Mouse (Mus musculus) liver (tissue): ENCODE data around the gene Rilpl1.

Source experiments
- DNase-seq: peaks from one replicate; pipeline ENCODE4 v3.0.0-alpha.2; 2020; ENCODE audit warnings: mixed read lengths

The Rilpl1 gene

DNA sequence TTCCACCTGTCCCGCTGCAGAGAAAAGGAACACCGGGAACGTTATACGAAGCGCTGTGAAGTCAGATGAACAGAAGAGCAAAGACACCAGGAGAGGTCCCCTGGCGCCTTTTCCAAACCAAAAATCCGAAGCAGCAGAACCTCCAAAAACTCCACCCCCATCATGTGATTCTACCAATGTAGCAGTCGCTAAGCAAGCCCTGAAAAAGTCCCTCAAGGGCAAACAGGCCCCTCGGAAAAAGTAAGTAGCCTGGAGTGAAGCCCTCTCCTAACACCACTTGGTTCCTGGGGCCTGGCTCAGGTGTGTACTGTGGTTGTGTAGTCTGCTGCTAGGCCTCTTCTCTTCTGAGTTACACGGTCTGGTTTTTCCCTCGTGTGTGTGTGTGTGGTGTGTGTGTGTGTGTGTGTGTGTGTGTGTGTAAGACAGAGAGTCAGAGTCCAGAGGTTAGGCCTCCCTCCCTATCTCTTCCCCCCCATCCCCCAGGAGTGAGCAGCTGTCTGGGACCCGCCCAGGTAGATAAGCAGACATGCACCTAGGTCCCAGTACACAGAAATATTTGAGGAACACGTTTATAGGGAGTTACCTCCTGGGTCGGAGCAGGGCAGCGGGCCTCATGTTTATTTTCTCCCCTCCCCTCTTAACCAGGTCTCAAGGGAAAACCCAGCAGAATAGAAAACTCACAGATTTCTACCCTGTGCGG lies 80.4 kb downstream of the Rilpl1 start:
- DNase-seq: peak; percentile 65

DNA sequence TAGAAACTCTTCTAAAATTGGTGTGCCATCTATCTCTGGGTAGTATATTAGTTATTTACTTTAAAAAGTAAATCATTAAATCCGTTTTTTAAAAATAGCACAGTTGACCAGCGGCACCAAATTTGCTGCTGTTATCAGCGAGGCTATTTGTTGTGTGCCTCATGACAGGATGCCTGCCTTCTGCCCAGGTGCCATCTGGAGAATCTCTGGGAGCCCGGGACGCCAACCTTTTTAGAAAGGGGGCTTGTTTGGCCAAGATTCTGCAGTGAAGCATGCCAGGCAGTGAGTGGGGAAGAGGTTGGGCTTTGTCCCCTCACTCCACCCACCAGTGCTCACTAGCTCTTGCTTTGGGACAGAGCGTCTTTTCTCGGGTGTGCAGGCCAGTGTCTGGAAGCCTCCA lies 81.1 kb downstream of the Rilpl1 start:
- DNase-seq: no peak

DNA sequence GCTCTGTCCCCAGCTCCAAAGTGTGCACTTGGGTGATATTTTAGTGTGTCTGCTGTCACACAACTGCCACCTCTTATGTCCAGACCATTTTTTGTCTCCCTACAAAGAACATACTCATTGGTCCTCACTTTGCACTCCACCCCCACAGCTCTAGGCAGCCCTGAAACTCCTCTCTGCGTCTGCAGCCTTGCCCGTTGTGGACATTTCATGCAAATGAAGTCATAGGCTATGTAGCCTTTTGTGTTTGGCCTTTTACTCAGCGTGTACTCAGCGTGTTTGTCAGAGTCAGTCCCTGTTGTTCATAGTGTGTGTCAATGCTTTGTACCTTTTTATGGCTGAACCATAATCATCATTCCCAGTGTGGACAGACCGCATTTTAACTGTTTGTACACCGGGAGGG lies 81.7 kb downstream of the Rilpl1 start:
- no peak for DNase-seq

DNA sequence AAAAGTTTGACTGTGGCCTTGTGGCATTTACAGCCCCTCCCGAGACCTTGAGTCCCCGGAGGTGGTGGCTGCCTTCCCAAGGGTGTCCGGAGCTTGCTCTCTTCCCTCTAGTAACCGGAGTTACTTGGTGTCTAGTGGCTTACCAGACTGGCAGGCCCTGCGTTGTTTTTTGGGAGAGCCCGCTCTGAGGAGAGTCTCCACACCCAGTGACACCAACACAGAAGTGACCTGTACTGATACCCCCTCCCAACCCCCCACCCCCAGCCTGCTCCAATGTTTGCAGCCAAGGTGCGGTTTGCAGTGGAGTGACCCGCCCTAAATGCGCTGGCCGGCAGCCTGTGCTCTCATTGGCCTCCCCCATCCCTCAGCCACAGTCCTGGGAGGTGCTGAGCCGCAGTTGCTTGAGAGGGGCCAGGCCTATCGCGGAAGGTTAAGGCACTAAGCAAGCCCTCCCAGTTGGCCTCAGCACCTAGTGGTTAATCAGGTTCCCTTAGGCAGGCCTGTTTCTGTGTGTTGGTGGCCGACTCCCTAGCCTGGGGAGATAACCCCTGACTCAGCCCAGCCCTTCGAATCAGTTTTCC lies 84.8 kb downstream of the Rilpl1 start:
- peak; percentile 89 for DNase-seq

DNA sequence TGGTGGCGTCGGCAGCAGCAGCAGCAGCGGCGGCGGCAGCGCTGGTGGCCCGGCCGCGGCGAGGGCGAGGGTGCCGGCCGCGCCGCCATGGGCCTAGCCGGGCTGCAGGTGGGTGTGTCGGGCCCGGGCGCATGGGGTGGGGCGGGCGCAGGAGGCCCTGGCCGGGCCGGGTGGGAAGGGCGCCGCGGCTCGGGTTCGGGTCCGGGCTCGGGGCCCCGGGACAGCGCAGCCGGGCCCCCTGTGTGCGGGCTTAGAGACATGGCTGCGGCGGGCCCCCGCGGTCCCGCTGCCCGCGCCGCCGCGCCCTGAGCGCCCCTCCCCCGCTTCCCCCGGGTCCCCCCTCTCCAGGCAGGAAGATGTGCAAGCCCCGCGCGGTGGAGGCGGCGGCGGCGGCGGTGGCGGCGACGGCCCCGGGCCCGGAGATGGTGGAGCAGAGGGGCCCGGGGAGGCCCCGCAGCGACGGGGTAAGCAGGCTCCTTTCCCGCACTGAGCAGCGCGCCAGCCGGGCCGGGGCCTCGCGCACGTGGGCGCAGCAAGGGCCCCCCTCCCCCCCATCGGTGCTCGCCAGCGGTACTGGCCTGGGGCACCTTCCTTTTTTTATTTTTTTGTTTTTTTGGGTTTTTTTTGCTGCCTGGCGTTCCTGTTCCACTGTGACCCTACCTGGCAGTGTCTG lies 85.4 kb downstream of the Rilpl1 start:
- DNase-seq: peak; percentile 79

DNA sequence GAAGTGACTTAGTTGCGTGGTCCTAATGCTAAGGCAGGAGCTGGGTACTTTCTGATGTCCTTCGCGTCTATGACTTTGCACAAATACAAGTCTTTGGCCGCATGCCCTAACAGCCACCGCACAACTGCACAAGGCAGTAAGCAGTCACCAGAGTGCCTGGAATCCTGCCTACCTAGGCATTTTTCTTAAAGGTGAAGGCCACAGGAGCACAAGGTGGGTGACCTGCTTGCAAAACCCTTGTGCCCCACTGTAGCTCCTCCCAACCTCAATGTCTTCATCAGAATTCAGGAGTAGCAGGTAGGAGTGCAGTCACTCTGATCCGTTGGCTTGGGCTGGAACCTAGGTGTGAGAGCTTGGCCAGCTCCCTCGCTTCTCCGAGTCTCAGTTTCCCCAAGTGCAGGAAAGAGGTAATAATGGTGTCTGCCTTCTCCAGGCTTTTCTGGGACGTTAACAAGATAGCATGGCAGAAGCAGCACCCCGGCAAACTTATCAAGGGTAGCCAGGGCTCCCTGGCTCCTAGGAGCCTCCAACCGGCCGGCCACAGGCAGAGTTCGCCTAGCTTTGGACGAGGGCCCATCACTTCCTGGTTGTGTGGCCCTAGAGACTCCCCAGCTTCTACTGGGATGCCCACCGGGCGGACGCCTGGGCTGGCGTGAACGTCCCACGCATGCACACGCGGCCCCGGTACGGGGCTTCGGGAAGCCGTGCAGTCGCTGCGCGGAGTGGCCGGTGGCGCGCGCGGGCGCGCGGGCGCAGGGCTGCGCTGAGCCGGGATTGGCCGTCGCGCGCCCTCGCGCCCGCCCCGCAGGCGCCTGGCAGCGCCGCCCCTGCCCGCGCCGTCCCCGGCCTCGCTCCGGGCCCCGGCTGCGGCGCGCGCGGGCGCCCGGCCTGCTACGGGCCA lies 86.3 kb downstream of the Rilpl1 start:
- DNase-seq: peak; percentile 85

DNA sequence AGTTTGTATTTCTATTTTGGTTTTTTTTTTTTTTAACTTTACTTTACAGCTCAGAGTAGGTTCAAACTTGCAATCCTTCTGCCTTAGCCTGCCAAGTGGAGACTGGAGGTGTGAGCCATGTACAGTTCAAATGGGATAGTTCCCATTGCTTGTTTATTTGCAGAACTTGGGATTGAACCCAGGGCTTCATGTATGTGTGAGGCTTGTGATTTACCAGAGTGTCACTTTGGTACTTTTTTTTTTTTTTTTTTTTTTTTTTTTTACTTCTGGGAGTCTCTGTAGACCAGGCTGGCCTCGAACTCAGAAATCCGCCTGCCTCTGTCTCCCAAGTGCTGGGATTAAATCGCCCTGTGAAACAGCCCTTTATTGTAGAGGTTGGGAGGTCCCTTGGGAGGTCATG lies 87.0 kb downstream of the Rilpl1 start:
- no peak for DNase-seq
